Mouse (Mus musculus) right cerebral cortex, postnatal 14 days (tissue): ENCODE data around the gene Rps27a.
A peak's percentile ranks its signal among the peaks of the same experiment; 100 is the strongest.
"Not testable (repeated sequence)": the region's sequence is repeated elsewhere in the genome, so short reads cannot be mapped to it uniquely, and the experiment has no call there.

Experiments used
- DNase-seq: peaks from one replicate; pipeline ENCODE4 v3.0.0; 2022

Gene Rps27a

DNA sequence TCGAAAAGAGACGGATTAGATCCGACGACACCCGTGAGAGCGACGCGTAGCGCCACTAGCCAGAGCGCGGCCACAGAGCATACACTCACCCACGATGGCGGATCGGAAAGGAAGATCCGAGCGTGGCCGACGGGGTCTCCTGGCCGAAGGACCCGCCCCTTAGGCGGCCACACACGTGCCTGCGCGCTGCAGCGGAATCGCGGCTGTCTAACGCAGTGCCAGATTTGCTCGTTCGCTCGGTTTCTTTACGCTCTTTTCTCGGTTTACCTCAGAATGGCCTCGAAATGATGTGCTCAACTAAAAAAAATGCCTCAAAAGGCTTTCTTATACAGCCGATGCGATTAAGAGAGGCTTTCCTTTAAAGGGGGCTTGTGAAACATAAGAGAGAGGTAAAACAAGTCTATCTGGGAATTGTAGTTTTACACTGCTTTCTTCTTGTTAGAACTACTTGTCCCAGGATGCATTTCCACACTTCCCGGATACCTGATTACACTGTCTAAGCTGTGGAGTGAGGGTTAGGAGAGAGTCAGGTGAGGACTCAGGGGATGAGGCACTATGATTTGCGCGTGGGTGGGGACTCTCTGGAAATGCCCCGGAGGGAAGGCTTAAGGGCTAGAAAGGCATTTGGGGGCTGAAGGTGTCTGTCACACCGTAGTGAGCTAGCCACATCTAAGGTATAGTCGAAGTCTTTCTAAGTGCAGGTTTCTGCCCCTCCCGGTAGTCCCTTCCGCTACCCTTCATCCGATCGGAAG, at the start of gene Rps27a, which contains the start of gene Clhc1:
Gene Rps27a, minus strand, starts transcription at position 358 of the 752 bp plus-strand sequence.
Gene Clhc1, plus strand, starts transcription at position 199 of the 752 bp plus-strand sequence.
- DNase-seq: peak; percentile 92

DNA sequence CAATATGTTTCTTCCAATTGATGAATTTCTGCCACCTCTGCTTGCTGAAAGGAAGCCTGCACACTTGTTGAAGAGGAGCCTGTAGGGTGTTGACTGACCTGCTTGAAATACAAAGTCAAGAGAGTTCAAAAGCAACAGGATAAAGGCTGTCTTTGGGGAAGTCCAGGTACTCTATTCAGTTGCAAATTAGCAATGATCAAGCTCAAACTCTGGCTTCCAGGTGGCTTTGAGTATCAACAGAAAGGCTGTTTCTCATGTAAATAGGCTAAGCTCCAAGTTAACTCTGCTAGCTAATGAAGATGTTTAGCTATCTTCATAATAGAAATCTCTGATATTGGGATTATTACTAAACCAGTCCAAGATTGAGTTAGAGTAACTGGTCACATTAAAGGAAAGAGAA, 49.2 kb upstream of the Rps27a start:
- no peak for DNase-seq

DNA sequence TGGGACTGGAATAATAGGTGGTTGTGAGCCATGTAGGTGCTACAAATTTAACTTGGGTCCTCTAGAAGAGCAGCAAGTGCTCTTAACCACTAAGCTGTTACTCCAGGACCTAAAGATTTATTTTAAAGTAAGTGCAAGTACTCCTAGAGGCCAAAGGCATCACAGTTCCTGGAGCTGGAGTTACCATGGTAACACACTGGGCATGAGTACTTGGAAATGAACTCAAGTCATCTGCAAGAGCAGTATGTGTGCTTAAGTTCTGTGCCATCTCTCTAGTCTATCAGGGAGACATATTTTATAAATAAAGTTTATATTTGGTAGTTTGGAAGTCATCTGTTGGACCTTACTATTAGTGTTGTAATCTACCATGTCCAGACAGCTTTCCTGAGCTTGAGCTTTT, 47.3 kb upstream of the Rps27a start:
- no peak for DNase-seq

GRCm38 (mm10) chr11:29579610-29580009, 31.7 kb upstream of the Rps27a start:
- DNase-seq: no peak

DNA sequence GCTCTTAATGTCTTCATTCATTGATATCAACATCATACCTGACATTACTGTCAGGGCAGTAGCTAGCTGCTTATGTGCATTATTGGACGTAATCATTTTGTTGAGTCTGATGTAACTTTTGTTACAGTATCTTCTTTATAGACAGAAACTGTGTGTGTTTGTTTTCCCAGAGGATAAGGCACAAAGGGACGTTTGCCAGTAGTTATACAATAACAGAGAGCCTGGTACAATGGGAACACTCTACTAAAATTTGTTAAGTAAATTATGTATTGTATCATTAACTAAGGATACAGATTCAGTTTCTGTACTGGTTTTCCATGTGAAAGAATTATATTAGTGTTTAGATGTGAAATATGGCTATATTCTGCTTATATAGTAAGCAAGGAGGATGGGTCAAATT, 24.7 kb upstream of the Rps27a start:
- no peak for DNase-seq

GRCm38 (mm10) chr11:29571536-29571935, 23.6 kb upstream of the Rps27a start:
- DNase-seq: no peak

GRCm38 (mm10) chr11:29563406-29563805, 15.5 kb upstream of the Rps27a start:
- DNase-seq: no peak

GRCm38 (mm10) chr11:29560990-29561389, 13.1 kb upstream of the Rps27a start:
- no peak for DNase-seq

DNA sequence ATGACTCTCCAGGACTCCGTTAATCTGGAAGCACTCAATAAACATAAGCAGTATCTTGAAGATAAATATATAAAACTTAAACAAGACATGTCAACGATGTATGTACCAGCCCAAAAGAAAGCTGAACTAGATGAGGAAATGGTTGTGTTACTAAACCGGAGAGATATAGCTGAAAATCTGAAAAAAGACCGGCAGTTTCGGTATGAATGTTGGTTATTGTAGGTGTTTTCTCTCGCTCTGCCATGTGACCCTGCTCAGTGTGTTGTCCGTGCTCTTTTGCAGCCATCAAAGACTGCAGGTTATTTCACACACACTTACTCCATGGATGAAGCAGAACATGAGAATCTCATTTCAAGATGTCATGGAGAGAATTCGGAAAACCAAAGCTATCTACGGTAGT, 12.5 kb upstream of the Rps27a start:
- DNase-seq: no peak

DNA sequence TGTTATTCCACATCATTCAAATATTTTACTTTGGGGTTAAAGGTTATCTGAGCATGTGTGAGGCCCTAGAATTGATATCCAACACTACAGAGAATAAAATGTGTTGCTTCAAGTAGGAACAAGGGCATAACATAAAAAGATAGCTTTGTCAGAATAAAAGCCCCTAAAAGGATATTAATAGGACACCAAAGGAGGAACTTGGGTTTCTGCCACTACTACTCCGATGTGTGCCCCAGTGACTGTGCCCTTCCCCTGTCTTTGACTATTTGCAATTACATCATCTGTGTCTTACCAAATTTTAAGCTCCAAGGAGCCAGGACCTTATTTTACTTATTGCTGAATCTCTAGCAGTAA, 1.5 kb upstream of the Rps27a start:
- no peak for DNase-seq

- no peak for DNase-seq
Observed at GRCm38 (mm10) chr11:29548504-29549424, 855 bp upstream of the Rps27a start.

DNA sequence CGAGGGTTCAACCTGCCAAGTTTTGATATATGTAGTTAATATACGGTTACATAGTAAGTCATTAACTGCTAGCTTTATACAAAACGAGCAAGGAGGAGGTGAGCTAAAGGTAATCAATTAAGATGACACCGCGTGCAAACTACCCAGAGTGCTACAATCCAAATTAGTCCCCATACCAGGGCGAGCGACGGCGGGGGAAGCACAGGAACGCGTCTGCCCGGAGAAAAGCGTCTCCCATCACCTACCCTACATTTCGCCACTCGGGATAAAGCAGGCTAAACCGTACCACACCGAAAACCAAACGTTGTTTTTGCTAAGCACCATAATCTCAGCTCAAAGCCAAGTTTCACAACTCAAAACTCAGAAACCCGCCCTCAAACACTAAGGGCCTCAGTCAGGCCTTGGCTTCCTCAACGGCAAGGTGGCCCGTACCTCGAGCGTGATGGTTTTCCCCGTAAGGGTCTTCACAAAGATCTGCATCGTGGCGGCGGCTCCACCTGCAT, 609 bp downstream of the Rps27a start:
- peak; percentile 14 for DNase-seq

GRCm38 (mm10) chr11:29546762-29547161, 1.1 kb downstream of the Rps27a start:
- DNase-seq: no peak

DNA sequence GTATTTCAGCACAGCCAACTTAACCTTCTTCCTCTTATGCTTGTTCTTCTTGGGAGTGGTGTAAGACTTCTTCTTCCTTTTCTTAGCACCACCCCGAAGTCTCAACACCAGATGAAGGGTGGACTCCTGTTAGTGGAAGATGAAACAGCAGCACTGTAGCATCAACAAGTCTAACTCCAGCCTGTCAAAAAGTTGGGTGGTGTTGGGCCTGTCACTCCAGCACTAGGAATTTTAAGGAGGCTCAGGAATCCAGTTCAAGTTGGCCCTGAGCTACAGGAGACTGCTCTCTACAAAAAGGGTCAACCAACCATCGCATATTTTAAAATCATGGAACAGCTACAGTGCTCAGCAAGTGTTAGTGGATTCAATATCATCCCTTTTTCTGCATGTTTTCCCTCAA, 1.6 kb downstream of the Rps27a start:
- not testable (repeated sequence) for DNase-seq

- not testable (repeated sequence) for DNase-seq
Observed at GRCm38 (mm10) chr11:29545150-29545752, 2.7 kb downstream of the Rps27a start.

- DNase-seq: no peak
Observed at GRCm38 (mm10) chr11:29544225-29544945, 3.5 kb downstream of the Rps27a start.

GRCm38 (mm10) chr11:29538201-29538600, 9.7 kb downstream of the Rps27a start:
- DNase-seq: no peak

GRCm38 (mm10) chr11:29525988-29526794, 21.7 kb downstream of the Rps27a start, which contains the start of gene Mtif2:
TSS of gene Mtif2 (plus strand) at chr11:29526408.
- DNase-seq: peak; percentile 81

DNA sequence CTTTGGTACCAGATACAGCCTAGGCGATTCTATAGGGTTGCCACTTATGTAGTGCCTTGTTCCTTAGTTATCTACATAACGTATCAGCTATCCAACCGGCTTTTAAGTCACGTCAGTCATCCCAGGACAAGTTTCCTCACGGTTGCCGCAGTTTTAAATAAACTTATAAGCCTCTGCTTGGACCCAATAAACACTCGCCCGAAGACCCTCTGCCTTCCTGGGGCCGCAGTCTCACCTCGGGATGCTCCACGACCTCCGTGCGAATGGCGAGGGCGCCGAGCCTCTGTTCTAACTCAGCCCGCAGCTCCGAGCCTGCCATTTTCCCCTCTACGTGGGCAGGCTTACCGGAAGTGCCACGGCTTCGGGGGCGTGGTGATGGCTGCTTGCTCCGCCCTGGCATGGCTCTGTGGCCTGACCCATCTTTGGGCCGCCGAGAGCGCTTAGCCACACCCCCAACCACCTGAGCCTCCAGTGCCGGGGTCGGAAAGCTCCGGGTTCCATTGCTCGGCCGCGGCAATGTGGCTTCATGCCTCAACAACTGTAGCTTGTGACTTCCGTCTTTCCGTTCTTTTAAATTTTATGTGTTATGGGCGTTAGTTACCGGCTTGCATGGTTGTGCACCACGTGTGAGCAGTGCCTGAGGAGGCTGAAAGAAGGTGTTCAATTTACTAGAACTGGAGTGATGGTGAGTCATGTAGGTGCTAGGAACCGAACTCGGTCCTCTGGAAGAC, 33.1 kb downstream of the Rps27a start, which contains the start of gene Prorsd1:
Gene Prorsd1, minus strand, starts transcription at position 352 of the 731 bp plus-strand sequence.
- peak; percentile 75 for DNase-seq

GRCm38 (mm10) chr11:29514325-29514681, 33.6 kb downstream of the Rps27a start:
- DNase-seq: no peak
